Mouse (Mus musculus) bone marrow macrophage, adult 2 months (primary cell): ENCODE data around the gene Kat6b.

ENCODE experiments used
- CTCF ChIP-seq: IDR thresholded peaks from 2 replicates; pipeline ENCODE4 v1.5.1; 2012; ENCODE audit warnings: low read depth, mild to moderate bottlenecking, low read length, moderate library complexity
- POLR2A ChIP-seq: IDR thresholded peaks from 2 replicates; pipeline ENCODE4 v1.6.1; 2012; ENCODE audit warnings: mild to moderate bottlenecking, low read depth, low read length, borderline replicate concordance

GRCm38 (mm10) chr14:21554046-21554445 lies 72.8 kb downstream of the Kat6b start:
- TF ChIP-seq CTCF, result no peak
- no peak for TF ChIP-seq POLR2A
